Comparison of ENCODE assay signal across 18 mouse cellular contexts in the genomic region with DNA sequence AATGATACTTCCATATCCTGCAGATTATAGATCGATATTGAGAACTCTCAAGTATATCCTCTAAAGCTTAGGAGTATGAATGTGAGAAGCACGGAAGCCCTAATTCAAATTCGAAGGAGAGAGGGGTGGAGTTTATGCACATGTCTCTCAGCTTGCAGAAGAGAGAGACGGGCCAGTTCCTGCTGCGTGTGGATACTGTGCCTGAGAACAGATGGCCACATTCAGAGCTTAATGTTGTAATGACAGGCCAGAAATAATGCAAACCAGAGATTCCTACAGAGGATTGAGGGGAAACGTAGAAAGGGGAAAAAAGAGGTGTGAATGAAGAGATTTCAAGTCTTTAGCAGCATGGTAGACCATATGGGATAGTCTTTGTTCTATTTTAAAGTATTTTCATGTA.
DNase-seq lines count a peak whose midpoint lies in the region; ATAC-seq lines count a peak whose summit lies in the region.
"Had no signal": no experiment of that assay in that cellular context is flagged by ENCODE, and none has a peak within 500 bp of the region (broad histone marks: within the 10 kb centered on the region; RNA-seq: fewer than 3 reads in every experiment).

No protein-coding gene starts in this region.

- ATAC-seq in forebrain, embryonic 13.5 days, result peak; percentile 75
- ATAC-seq in forebrain, embryonic 12.5 days (ENCODE audit: low FRiP score), result no peak
- ATAC-seq in cerebellum, adult (ENCODE audit: insufficient number of reproducible peaks, low FRiP score, low TSS enrichment), result peak; percentile 88
- ATAC-seq: intestine, postnatal 0 days; Patski had no signal

- peaks cover 22% of the 10 kb centered on the region for H3K4me1 ChIP-seq in forebrain, embryonic 13.5 days
- peaks cover 16% of the 10 kb centered on the region for H3K4me1 ChIP-seq in forebrain, embryonic 12.5 days
- H3K4me1 ChIP-seq: liver, embryonic 15.5 days had no signal

- peak; percentile 9 to 35 for DNase-seq in left cerebral cortex, postnatal 14 days (ENCODE audit: low spot score in 2 of 2)
- DNase-seq in left cerebral cortex, adult 18-20 months (ENCODE audit: low spot score in 2 of 2), result no peak
- DNase-seq in cerebellum, postnatal 25 days, result peak; percentile 73 to 84
- no peak for DNase-seq in spleen, adult 18-20 months
- DNase-seq in urinary bladder, postnatal 4 days (ENCODE audit: low spot score in 2 of 2), result no peak
- DNase-seq: gastrocnemius, postnatal 25 days; kidney, postnatal 25 days; lung, postnatal 4 days; thymus, postnatal 4 days had no signal

- H3K9me3 ChIP-seq in forebrain, embryonic 13.5 days (replicated peaks), result no peaks in the 10 kb centered on the region
- H3K9me3 ChIP-seq in forebrain, embryonic 12.5 days, result no peaks in the 10 kb centered on the region
- H3K9me3 ChIP-seq: heart, embryonic 13.5 days; liver, embryonic 15.5 days; neural tube, embryonic 13.5 days; stomach, embryonic 15.5 days had no signal

- WGBS in forebrain, embryonic 13.5 days, result 45% methylated on average over 6 of the region's 6 CpGs
- WGBS in forebrain, embryonic 12.5 days, result 44% methylated on average over 6 of the region's 6 CpGs

- H3K4me3 ChIP-seq in forebrain, embryonic 13.5 days, result no peak overlapping the region
- H3K4me3 ChIP-seq in forebrain, embryonic 12.5 days (replicated peaks), result no peak overlapping the region
- H3K4me3 ChIP-seq: heart, embryonic 13.5 days; liver, embryonic 15.5 days; neural tube, embryonic 13.5 days; stomach, embryonic 15.5 days had no signal

- H3K27ac ChIP-seq in forebrain, embryonic 13.5 days, result peak overlapping the region; percentile 55
- no peak overlapping the region for H3K27ac ChIP-seq in forebrain, embryonic 12.5 days
- H3K27ac ChIP-seq: heart, embryonic 13.5 days; liver, embryonic 15.5 days; neural tube, embryonic 13.5 days; stomach, embryonic 15.5 days had no signal

- intact Hi-C loops in left cerebral cortex, postnatal 14 days (cut with DNase I), result loop anchor here (5.0 kb wide), 1 partner anchor 142 kb away; no protein-coding TSS in a partner anchor

- H3K9ac ChIP-seq in forebrain, embryonic 13.5 days, result no peak overlapping the region
- H3K9ac ChIP-seq in forebrain, embryonic 12.5 days, result no peak overlapping the region
- H3K9ac ChIP-seq: heart, embryonic 13.5 days; liver, embryonic 15.5 days; neural tube, embryonic 13.5 days; stomach, embryonic 15.5 days had no signal

- no peaks in the 10 kb centered on the region for H3K36me3 ChIP-seq in forebrain, embryonic 13.5 days (ENCODE audit: poor library complexity, severe bottlenecking)
- H3K36me3 ChIP-seq in forebrain, embryonic 12.5 days (replicated peaks), result no peaks in the 10 kb centered on the region
- H3K36me3 ChIP-seq: heart, embryonic 13.5 days; liver, embryonic 15.5 days; neural tube, embryonic 13.5 days; stomach, embryonic 15.5 days had no signal

- H3K4me2 ChIP-seq in forebrain, embryonic 13.5 days, result no peak overlapping the region
- H3K4me2 ChIP-seq in forebrain, embryonic 12.5 days, result no peak overlapping the region
- H3K4me2 ChIP-seq: heart, embryonic 13.5 days; liver, embryonic 15.5 days; neural tube, embryonic 13.5 days; stomach, embryonic 15.5 days had no signal

- H3K27me3 ChIP-seq in forebrain, embryonic 13.5 days, result no peaks in the 10 kb centered on the region
- H3K27me3 ChIP-seq in forebrain, embryonic 12.5 days, result no peaks in the 10 kb centered on the region
- H3K27me3 ChIP-seq: liver, embryonic 15.5 days; neural tube, embryonic 13.5 days; Patski; stomach, embryonic 15.5 days had no signal

Comparison
In these comparisons a context has a peak if more than half of its experiments do, and no peak if none do; other contexts are left out.
1. DNase-seq: peak in left cerebral cortex, postnatal 14 days (2 of 2) and cerebellum, postnatal 25 days (2 of 2); none in left cerebral cortex, adult 18-20 months (0 of 2), spleen, adult 18-20 months (0 of 2) and urinary bladder, postnatal 4 days (0 of 2).